Mouse (Mus musculus): Measurements from ENCODE around the gene Srpk2. TPM values are rescaled to one million over a fixed set of nuclear protein-coding genes. Genes with fewer than 3 reads are reported as not detected.
"Not testable (repeated sequence)": the region's sequence is repeated elsewhere in the genome, so short reads cannot be mapped to it uniquely, and the experiment has no call there.

Gene Srpk2
- polyA plus RNA-seq (2015; fragmentation: Nextera tagmentation; extraction: Ambion mirVana): 91.1 and 96.1 TPM in 2 replicates

- no peak for ATAC-seq (ENCODE audit: low read depth)
- H3K27me3 ChIP-seq: no peaks in the 10 kb centered on the region
- H3K4me2 ChIP-seq: no peak within 1 kb of the TSS
- H3K27ac ChIP-seq (replicated peaks): no peak within 1 kb of the TSS
- 70% methylated on average over 1 of the region's 1 CpGs for WGBS
- H3K36me3 ChIP-seq: no peaks in the 10 kb centered on the region
- H3K9ac ChIP-seq: no peak within 1 kb of the TSS
- H3K9me3 ChIP-seq: no peaks in the 10 kb centered on the region
- H3K4me1 ChIP-seq (replicated peaks): no peaks in the 10 kb centered on the region
- H3K4me3 ChIP-seq: no peak within 1 kb of the TSS
These were observed at the start of gene Srpk2 for GRCm38 (mm10) chr5:23684517-23684916. Gene Srpk2 (minus strand): TSS chr5:23684617.

- 88% methylated on average over 2 of the region's 2 CpGs for WGBS
- Histone ChIP-seq H3K4me3 (no peak overlapping the region), H3K9me3 (peaks cover 3% of the 10 kb centered on the region; the same call in 1 of the 2 replicates), H3K27me3 (no peaks in the 10 kb centered on the region), H3K36me3 (no peaks in the 10 kb centered on the region), H3K4me2 (no peak overlapping the region), H3K9ac (no peak overlapping the region), H3K4me1 (replicated peaks) (no peaks in the 10 kb centered on the region), H3K27ac (replicated peaks) (no peak overlapping the region)
- ATAC-seq (ENCODE audit: low read depth): no peak
These were observed 37.5 kb upstream of the Srpk2 start for GRCm38 (mm10) chr5:23721956-23722355.

GRCm38 (mm10) chr5:23718881-23719328, 34.5 kb upstream of the Srpk2 start:
- H3K27me3 ChIP-seq: no peaks in the 10 kb centered on the region
- H3K4me1 ChIP-seq (replicated peaks): no peaks in the 10 kb centered on the region
- no peak for ATAC-seq (ENCODE audit: low read depth)
- 78% methylated on average over 4 of the region's 4 CpGs for WGBS
- H3K4me3 ChIP-seq: no peak overlapping the region
- no peaks in the 10 kb centered on the region for H3K36me3 ChIP-seq
- H3K9me3 ChIP-seq: peaks cover 3% of the 10 kb centered on the region; the same call in 1 of the 2 replicates
- no peak overlapping the region for H3K27ac ChIP-seq (replicated peaks)
- H3K9ac ChIP-seq: no peak overlapping the region
- no peak overlapping the region for H3K4me2 ChIP-seq

GRCm38 (mm10) chr5:23718182-23718534, 33.7 kb upstream of the Srpk2 start:
- Histone ChIP-seq H3K4me3 (no peak overlapping the region), H3K9ac (no peak overlapping the region), H3K27ac (replicated peaks) (no peak overlapping the region), H3K9me3 (no peaks in the 10 kb centered on the region), H3K4me1 (replicated peaks) (no peaks in the 10 kb centered on the region), H3K36me3 (no peaks in the 10 kb centered on the region), H3K4me2 (no peak overlapping the region), H3K27me3 (no peaks in the 10 kb centered on the region)
- ATAC-seq (ENCODE audit: low read depth): no peak
- 79% methylated on average over 1 of the region's 1 CpGs for WGBS

- Histone ChIP-seq H3K27me3 (no peaks in the 10 kb centered on the region), H3K4me3 (no peak overlapping the region), H3K4me1 (replicated peaks) (no peaks in the 10 kb centered on the region), H3K9ac (no peak overlapping the region), H3K27ac (replicated peaks) (no peak overlapping the region), H3K9me3 (no peaks in the 10 kb centered on the region), H3K36me3 (no peaks in the 10 kb centered on the region), H3K4me2 (no peak overlapping the region)
- 71% methylated on average over 3 of the region's 3 CpGs for WGBS
- ATAC-seq (ENCODE audit: low read depth): no peak
These were observed 33.2 kb upstream of the Srpk2 start for GRCm38 (mm10) chr5:23717469-23718181.

GRCm38 (mm10) chr5:23713401-23714335, 29.3 kb upstream of the Srpk2 start:
- no peaks in the 10 kb centered on the region; the same call in 1 of the 2 replicates for H3K4me1 ChIP-seq (replicated peaks)
- ATAC-seq (ENCODE audit: low read depth): no peak
- peaks cover 18% of the 10 kb centered on the region for H3K36me3 ChIP-seq
- H3K27me3 ChIP-seq: no peaks in the 10 kb centered on the region
- no peak overlapping the region for H3K9ac ChIP-seq
- no peak overlapping the region for H3K4me3 ChIP-seq
- no peak overlapping the region for H3K27ac ChIP-seq (replicated peaks)
- peaks cover 7% of the 10 kb centered on the region; the same call in 1 of the 2 replicates for H3K9me3 ChIP-seq
- H3K4me2 ChIP-seq: no peak overlapping the region
- WGBS: 90% methylated on average over 8 of the region's 8 CpGs

- H3K4me1 ChIP-seq (replicated peaks): no peaks in the 10 kb centered on the region; the same call in 1 of the 2 replicates
- H3K9ac ChIP-seq: peak overlapping the region; percentile 81
- 0 out of 2 replicates have a peak overlapping the region, but pooled peaks have one; percentile 33 for H3K27ac ChIP-seq (replicated peaks)
- H3K9me3 ChIP-seq: peaks cover 16% of the 10 kb centered on the region
- H3K4me2 ChIP-seq: peak overlapping the region; percentile 81
- ATAC-seq (ENCODE audit: low read depth): peak; percentile 98
- H3K27me3 ChIP-seq: no peaks in the 10 kb centered on the region
- 5% methylated on average over 59 of the region's 60 CpGs for WGBS
- peak overlapping the region; percentile 75 for H3K4me3 ChIP-seq
- peaks cover 29% of the 10 kb centered on the region for H3K36me3 ChIP-seq
These were observed 27.9 kb upstream of the Srpk2 start for GRCm38 (mm10) chr5:23712130-23713001.

- Histone ChIP-seq H3K27ac (replicated peaks) (0 out of 2 replicates have a peak overlapping the region, but pooled peaks have one; percentile 33), H3K9me3 (peaks cover 23% of the 10 kb centered on the region), H3K4me3 (peak overlapping the region; percentile 75), H3K4me2 (peak overlapping the region; percentile 81), H3K9ac (peak overlapping the region; percentile 81), H3K36me3 (peaks cover 35% of the 10 kb centered on the region)
- H3K4me1 ChIP-seq (replicated peaks); H3K27me3 ChIP-seq: not testable (repeated sequence)
- ATAC-seq (ENCODE audit: low read depth): peak; percentile 10; the same call in 1 of the 2 replicates
- 65% methylated on average over 6 of the region's 6 CpGs for WGBS
These were observed 27.3 kb upstream of the Srpk2 start for GRCm38 (mm10) chr5:23711671-23712129.

GRCm38 (mm10) chr5:23711244-23711643, 26.8 kb upstream of the Srpk2 start:
- peak overlapping the region; percentile 81; the same call in 1 of the 2 replicates for H3K4me2 ChIP-seq
- no peak overlapping the region for H3K4me3 ChIP-seq
- no peak overlapping the region for H3K27ac ChIP-seq (replicated peaks)
- H3K9ac ChIP-seq: no peak overlapping the region
- no peaks in the 10 kb centered on the region; the same call in 1 of the 2 replicates for H3K4me1 ChIP-seq (replicated peaks)
- peaks cover 24% of the 10 kb centered on the region for H3K9me3 ChIP-seq
- peaks cover 39% of the 10 kb centered on the region for H3K36me3 ChIP-seq
- ATAC-seq (ENCODE audit: low read depth): no peak
- H3K27me3 ChIP-seq: no peaks in the 10 kb centered on the region
- WGBS: 98% methylated on average over 4 of the region's 4 CpGs

GRCm38 (mm10) chr5:23709661-23710060, 25.2 kb upstream of the Srpk2 start:
- Histone ChIP-seq H3K4me1 (replicated peaks) (no peaks in the 10 kb centered on the region; the same call in 1 of the 2 replicates), H3K9ac (no peak overlapping the region), H3K9me3 (peaks cover 25% of the 10 kb centered on the region), H3K4me3 (no peak overlapping the region), H3K27me3 (no peaks in the 10 kb centered on the region), H3K27ac (replicated peaks) (no peak overlapping the region), H3K4me2 (no peak overlapping the region), H3K36me3 (peaks cover 42% of the 10 kb centered on the region)
- 96% methylated on average over 1 of the region's 1 CpGs for WGBS
- ATAC-seq (ENCODE audit: low read depth): no peak

Data from neural tube, embryonic 13.5 days (tissue).